Mouse (Mus musculus): Measurements from ENCODE around the gene Unc13c.

DNA sequence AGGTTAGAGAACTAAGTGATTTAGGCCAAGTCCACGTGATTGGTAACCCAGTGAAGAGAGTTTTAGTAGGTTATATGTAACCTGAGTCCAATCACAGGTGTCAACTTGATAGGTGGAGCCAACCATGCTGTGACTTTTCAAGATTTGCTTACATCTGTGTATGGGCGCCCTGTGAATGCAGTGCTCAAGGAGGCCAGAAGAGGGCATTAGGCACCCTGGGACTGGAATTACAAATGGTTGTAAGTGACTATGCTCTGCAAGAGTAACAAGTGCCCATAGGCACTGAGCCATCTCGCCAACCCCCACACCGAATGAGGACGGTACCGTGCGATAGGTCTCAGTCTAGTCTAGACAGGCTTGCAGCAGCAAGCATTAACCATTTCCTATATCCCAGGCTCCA is 305.9 kb downstream of the Unc13c start:
- TF ChIP-seq POLR2A (IDR thresholded peaks at IDR 0.05; ENCODE audit: low read depth, low read length) (no peak), CTCF (IDR thresholded peaks at IDR 0.05; ENCODE audit: extremely low read depth, insufficient read length, insufficient replicate concordance, low read depth, low read length) (no peak)

Data from small intestine, adult 2 months (tissue).